Mouse (Mus musculus) CH12.LX (cell line): Measurements from ENCODE around the gene Tlcd1. TPM values are rescaled to one million over a fixed set of nuclear protein-coding genes. Genes with fewer than 3 reads are reported as not detected.

Experiments
- DNase-seq: peaks from one replicate; pipeline ENCODE4 v3.0.0-alpha.2; 2013; ENCODE audit errors: extremely low read depth
- H3K27ac ChIP-seq: 2 replicates; pipeline ENCODE4 v1.5.1; 2012; ENCODE audit warnings: low read depth, mild to moderate bottlenecking, control low read depth, moderate library complexity; ENCODE audit not compliant: insufficient read depth
- H3K27me3 ChIP-seq: replicated peaks from 2 replicates; pipeline ENCODE3; 2012; ENCODE audit warnings: inconsistent platforms
- H3K36me3 ChIP-seq, 2 experiments: replicated peaks in 1 of 2; 2 replicates each; pipeline versions ENCODE3 to v1.6.1; 2012; ENCODE audit warnings: inconsistent platforms in 1 of 2, low read length in 1 of 2, mild to moderate bottlenecking in 1 of 2, mixed read lengths in 1 of 2, moderate library complexity in 1 of 2; ENCODE audit not compliant: control insufficient read depth in 1 of 2, insufficient read depth in 1 of 2
- H3K4me1 ChIP-seq, 2 experiments: 2 replicates each; pipeline ENCODE4 v1.6.1; 2012; ENCODE audit warnings: inconsistent platforms in 1 of 2, moderate library complexity in 1 of 2; ENCODE audit not compliant: insufficient read depth in 2 of 2, control insufficient read depth in 1 of 2
- H3K4me2 ChIP-seq: 2 replicates; pipeline ENCODE4 v1.6.1; 2012; ENCODE audit warnings: low read depth, mild to moderate bottlenecking, control low read depth; ENCODE audit not compliant: poor library complexity, insufficient read depth, severe bottlenecking
- H3K4me3 ChIP-seq, 3 experiments: fragments of 150-350 bp in 1 of 3; sonication (generic) in 1 of 3; replicated peaks in 1 of 3; 2 replicates each; pipeline versions ENCODE3 to v1.5.1; 2011 to 2012; ENCODE audit warnings: low read depth in 2 of 3, low read length in 2 of 3, mild to moderate bottlenecking in 2 of 3, moderate library complexity in 2 of 3, control low read depth in 1 of 3, improper control_type of control experiment in 1 of 3, inconsistent platforms in 1 of 3, mixed read lengths in 1 of 3; ENCODE audit not compliant: poor library complexity in 1 of 3
- H3K79me2 ChIP-seq: replicated peaks from 2 replicates; pipeline ENCODE4 v1.6.1; 2012; ENCODE audit warnings: mild to moderate bottlenecking, moderate library complexity; ENCODE audit not compliant: control insufficient read depth, poor library complexity, insufficient read depth, severe bottlenecking; ENCODE audit errors: extremely low read depth
- H3K9ac ChIP-seq: 2 replicates; pipeline ENCODE4 v1.6.1; 2012; ENCODE audit warnings: low read depth, mild to moderate bottlenecking, control low read depth, moderate library complexity; ENCODE audit not compliant: insufficient read depth
- H3K9me3 ChIP-seq: replicated peaks from 2 replicates; pipeline ENCODE3; 2012; ENCODE audit warnings: low read length, inconsistent platforms, mixed read lengths
- CHD1 ChIP-seq: IDR thresholded peaks from 2 replicates; pipeline ENCODE4 v1.6.1; 2012; ENCODE audit warnings: low read depth, low read length, improper control_type of control experiment, inconsistent platforms
- CHD2 ChIP-seq: IDR thresholded peaks from 2 replicates; pipeline ENCODE4 v1.6.1; 2011; ENCODE audit warnings: low read length, improper control_type of control experiment
- CTCF ChIP-seq, 2 experiments: IDR thresholded peaks in 1 of 2; conservative IDR thresholded peaks in 1 of 2; 2 replicates each; pipeline ENCODE4 v1.5.1; 2011 to 2012; ENCODE audit warnings: low read depth in 2 of 2, low read length in 2 of 2, improper control_type of control experiment in 1 of 2, inconsistent platforms in 1 of 2, mild to moderate bottlenecking in 1 of 2, moderate library complexity in 1 of 2
- ELF1 ChIP-seq: IDR thresholded peaks from 2 replicates; pipeline ENCODE4 v1.6.1; 2014; ENCODE audit warnings: low read depth, mild to moderate bottlenecking, inconsistent platforms, low read length, improper control_type of control experiment
- EP300 ChIP-seq: IDR thresholded peaks from 2 replicates; pipeline ENCODE4 v1.6.1; 2011; ENCODE audit warnings: low read length, improper control_type of control experiment
- GABPA ChIP-seq: IDR thresholded peaks from 2 replicates; pipeline ENCODE4 v1.6.1; 2012; ENCODE audit warnings: low read depth, low read length, improper control_type of control experiment, inconsistent platforms; ENCODE audit not compliant: insufficient replicate concordance
- KAT2A ChIP-seq: IDR thresholded peaks from 2 replicates; pipeline ENCODE4 v1.6.1; 2012; ENCODE audit warnings: low read length, improper control_type of control experiment, inconsistent platforms; ENCODE audit not compliant: insufficient replicate concordance
- MAFK ChIP-seq: IDR thresholded peaks from 2 replicates; pipeline ENCODE4 v1.6.1; 2011; ENCODE audit warnings: low read length, improper control_type of control experiment; ENCODE audit not compliant: insufficient replicate concordance
- MAX ChIP-seq: IDR thresholded peaks from 2 replicates; pipeline ENCODE4 v1.6.1; 2011; ENCODE audit warnings: low read length, improper control_type of control experiment
- MAZ ChIP-seq: IDR thresholded peaks from 2 replicates; pipeline ENCODE4 v1.6.1; 2012; ENCODE audit warnings: low read depth, mild to moderate bottlenecking, inconsistent platforms, low read length, improper control_type of control experiment, moderate library complexity
- MEF2A ChIP-seq: IDR thresholded peaks from 2 replicates; pipeline ENCODE4 v1.6.1; 2014; ENCODE audit warnings: low read depth, mild to moderate bottlenecking, inconsistent platforms, low read length, improper control_type of control experiment, borderline replicate concordance
- MYC ChIP-seq: IDR thresholded peaks from 2 replicates; pipeline ENCODE4 v1.6.1; 2011; ENCODE audit warnings: low read depth, mild to moderate bottlenecking, improper control_type of control experiment, low read length
- PAX5 ChIP-seq: IDR thresholded peaks from 2 replicates; pipeline ENCODE4 v1.6.1; 2012; ENCODE audit warnings: low read length, inconsistent platforms, mixed read lengths
- POLR2AphosphoS2 ChIP-seq: IDR thresholded peaks from 2 replicates; pipeline ENCODE4 v1.6.1; 2011; ENCODE audit warnings: low read depth, low read length, improper control_type of control experiment
- RAD21 ChIP-seq: IDR thresholded peaks from 2 replicates; pipeline ENCODE4 v1.6.1; 2011; ENCODE audit warnings: low read depth, mild to moderate bottlenecking, low read length, improper control_type of control experiment, moderate library complexity
- RCOR1 ChIP-seq: conservative IDR thresholded peaks from 2 replicates; pipeline ENCODE4 v1.6.1; 2012; ENCODE audit warnings: low read depth, mild to moderate bottlenecking, inconsistent platforms, low read length, improper control_type of control experiment
- SIN3A ChIP-seq: IDR thresholded peaks from 2 replicates; pipeline ENCODE4 v1.6.1; 2012; ENCODE audit warnings: low read length, improper control_type of control experiment, inconsistent platforms
- SMC3 ChIP-seq: IDR thresholded peaks from 2 replicates; pipeline ENCODE4 v1.6.1; 2011; ENCODE audit warnings: low read depth, low read length, improper control_type of control experiment
- TBP ChIP-seq: conservative IDR thresholded peaks from 2 replicates; pipeline ENCODE4 v1.6.1; 2011; ENCODE audit warnings: low read depth, low read length, improper control_type of control experiment
- USF1 ChIP-seq: IDR thresholded peaks from 2 replicates; pipeline ENCODE4 v1.6.1; 2014; ENCODE audit warnings: low read depth, mild to moderate bottlenecking, inconsistent platforms, low read length, improper control_type of control experiment
- ZC3H11A ChIP-seq: IDR thresholded peaks from 2 replicates; pipeline ENCODE4 v1.6.1; 2012; ENCODE audit warnings: low read depth, mild to moderate bottlenecking, inconsistent platforms, low read length, improper control_type of control experiment
- dilution Hi-C: fragments of 300-500 bp; cut with MboI; formaldehyde crosslinking; loops from 2 replicates; pipeline ENCODE4 v1.14.3; 2020; ENCODE audit warnings: low sequenced_read_pairs; ENCODE audit not compliant: extremely low pct_unique_long_range_greater_than_20kb, extremely low pct_ligation_motif_present
- in situ Hi-C: fragments of 300-500 bp; cut with MboI; formaldehyde crosslinking; loops from 3 replicates; pipeline ENCODE4 v1.14.3; 2019; ENCODE audit warnings: low sequenced_read_pairs, low pct_ligation_motif_present, low pct_unique_long_range_greater_than_20kb, mixed read lengths
- polyA plus RNA-seq: library from polyadenylated mRNA; unstranded; fragments of >175 nt; gene quantifications from 2 replicates; pipeline ENCODE4 v1.2.1, GENCODE M21; 2012; ENCODE audit warnings: low read depth; ENCODE audit not compliant: insufficient read length
- total RNA-seq, 2 experiments: library from RNA; depleted of rRNA; stranded (reverse); fragments of 300-350 nt in 1 of 2; fragments of >200 nt in 1 of 2; gene quantifications; 2 replicates each; pipeline ENCODE4 v1.2.3; 2012 to 2014

The Tlcd1 gene
- total and polyA plus RNA-seq, 3 experiments, result 15.6 to 20.3 (median 16.4) TPM

DNA sequence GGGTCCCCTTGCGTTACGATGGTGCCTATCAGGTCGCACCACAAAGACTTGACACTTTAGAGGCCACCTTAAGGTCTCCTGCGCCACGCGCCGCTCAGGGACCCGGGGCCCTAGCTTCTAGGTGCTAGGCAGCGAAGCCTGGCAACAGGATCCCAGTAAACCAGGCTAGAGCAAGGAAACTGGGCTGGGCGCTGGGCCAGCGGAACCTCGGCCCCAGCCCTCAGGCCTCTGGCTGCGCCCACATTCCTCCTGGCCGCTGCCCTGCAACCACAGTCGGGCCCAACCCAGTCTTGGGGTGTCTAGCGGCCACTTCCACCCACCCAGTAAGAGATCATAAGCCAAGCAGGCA is 10.8 kb upstream of the Tlcd1 start:
- Histone ChIP-seq H3K9ac (no peak overlapping the region), H3K27me3 (no peaks in the 10 kb centered on the region), H3K79me2 (peaks cover 33% of the 10 kb centered on the region), H3K4me1 (peaks cover 31 to 68% of the 10 kb centered on the region in 2 experiments), H3K4me2 (peak overlapping the region; percentile 85), H3K4me3 (peak overlapping the region; percentile 13 to 73 (median 37)), H3K9me3 (no peaks in the 10 kb centered on the region), H3K27ac (no peak overlapping the region), H3K36me3 (peaks cover 15 to 37% of the 10 kb centered on the region in 2 experiments)
- in situ Hi-C loops, result no loop called here
- DNase-seq, result no peak
- dilution Hi-C loops, result no loop called here
- no peak for TF ChIP-seq CHD2
- TF ChIP-seq POLR2AphosphoS2, result 0 out of 2 replicates have a peak, but pooled peaks have one; percentile 9

DNA sequence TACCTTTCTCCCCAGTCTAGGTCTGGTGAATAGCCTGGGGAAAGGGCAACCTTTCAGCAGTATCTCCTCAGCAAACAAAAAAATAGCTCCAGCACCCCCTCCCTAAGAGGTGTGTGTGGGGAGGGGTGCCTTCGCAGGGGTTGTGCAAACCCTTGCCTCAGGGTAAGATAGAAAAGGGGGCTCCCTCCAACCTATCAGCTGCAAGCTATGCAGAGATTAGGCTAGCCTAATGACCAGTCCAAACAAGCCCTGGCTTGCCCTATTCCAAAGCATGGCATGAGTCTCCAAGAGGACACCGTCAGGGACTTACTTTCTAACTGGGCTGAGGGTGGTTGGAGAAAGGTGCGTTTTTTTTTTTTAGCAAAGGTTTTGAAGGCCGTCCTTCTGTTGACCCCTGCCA is 10.3 kb upstream of the Tlcd1 start:
- TF ChIP-seq MAX, result no peak
- no peak for TF ChIP-seq ELF1
- no peak for TF ChIP-seq KAT2A
- no peak for TF ChIP-seq CHD1
- TF ChIP-seq ZC3H11A, result no peak
- TF ChIP-seq TBP, result no peak
- no peak for TF ChIP-seq SIN3A
- no peak for TF ChIP-seq PAX5
- TF ChIP-seq MAZ, result no peak
- no peak for TF ChIP-seq RAD21
- TF ChIP-seq RCOR1, result no peak
- no peak for TF ChIP-seq MYC
- TF ChIP-seq MAFK, result no peak
- no peak for TF ChIP-seq CTCF (conservative IDR thresholded peaks at IDR 0.05 in 1 of 2, IDR thresholded peaks at IDR 0.05 in 1 of 2; ENCODE audit: low read depth in 2 of 2, low read length in 2 of 2)
- no peak for TF ChIP-seq MEF2A
- TF ChIP-seq GABPA, result no peak
- no peak for TF ChIP-seq SMC3
- no peak for TF ChIP-seq EP300
- no peak for TF ChIP-seq USF1
- TF ChIP-seq, all 38 proteins: peak for 0
- no peak overlapping the region for H3K27ac ChIP-seq
- in situ Hi-C loops (no loop called here), dilution Hi-C loops (no loop called here)
- peaks cover 28 to 63% of the 10 kb centered on the region in 2 experiments for H3K4me1 ChIP-seq
- no peak for DNase-seq
- H3K4me3 ChIP-seq, result no peak overlapping the region
- peaks cover 11 to 37% of the 10 kb centered on the region in 2 experiments for H3K36me3 ChIP-seq
- H3K4me2 ChIP-seq, result no peak overlapping the region
- H3K79me2 ChIP-seq, result peaks cover 33% of the 10 kb centered on the region
- no peaks in the 10 kb centered on the region for H3K27me3 ChIP-seq
- H3K9me3 ChIP-seq, result peaks cover 2% of the 10 kb centered on the region
- H3K9ac ChIP-seq, result no peak overlapping the region
